Mouse (Mus musculus) retina, embryonic 14.5 days (tissue): ENCODE measurements at regions not wholly inside any gene's neighbourhood (a gene's known extent, or its start where the extent isn't known, plus 50 kb on each side); places are given as distances from the start of the nearest gene placed in this dataset.

Experiments used
- DNase-seq: peaks from one replicate; pipeline ENCODE4 v3.0.0-alpha.2; 2015; ENCODE audit warnings: low spot score

GRCm38 (mm10) chr3:61849317-61849716 is 483.6 kb upstream of the B430305J03Rik start:
- peak; percentile 5 for DNase-seq

- no peak for DNase-seq
Observed at GRCm38 (mm10) chr3:61846703-61847102, 481.0 kb upstream of the B430305J03Rik start.

GRCm38 (mm10) chr3:61839355-61840009 is 473.7 kb upstream of the B430305J03Rik start:
- peak; percentile 55 for DNase-seq

DNA sequence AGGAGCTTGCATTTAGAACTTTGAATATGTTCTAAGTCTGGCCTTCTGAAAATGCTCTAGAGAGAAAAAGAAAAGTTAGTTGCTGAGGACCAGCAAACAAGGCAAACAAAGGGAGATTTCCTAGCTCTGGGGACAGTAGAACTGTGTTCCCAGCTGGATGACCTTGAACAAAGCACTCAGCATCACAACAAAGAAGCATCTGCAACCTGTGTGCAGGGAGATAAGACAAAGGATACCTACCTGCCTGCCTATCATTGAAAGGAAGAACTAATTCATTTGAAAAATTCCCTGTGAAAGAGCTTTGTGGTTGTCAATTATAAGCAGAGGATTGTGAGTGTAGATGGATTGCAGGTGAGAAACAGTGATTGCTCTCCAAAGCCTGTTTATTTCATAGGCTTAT is 451.1 kb upstream of the B430305J03Rik start:
- no peak for DNase-seq

GRCm38 (mm10) chr3:61796021-61796420 is 430.3 kb upstream of the B430305J03Rik start:
- no peak for DNase-seq

DNA sequence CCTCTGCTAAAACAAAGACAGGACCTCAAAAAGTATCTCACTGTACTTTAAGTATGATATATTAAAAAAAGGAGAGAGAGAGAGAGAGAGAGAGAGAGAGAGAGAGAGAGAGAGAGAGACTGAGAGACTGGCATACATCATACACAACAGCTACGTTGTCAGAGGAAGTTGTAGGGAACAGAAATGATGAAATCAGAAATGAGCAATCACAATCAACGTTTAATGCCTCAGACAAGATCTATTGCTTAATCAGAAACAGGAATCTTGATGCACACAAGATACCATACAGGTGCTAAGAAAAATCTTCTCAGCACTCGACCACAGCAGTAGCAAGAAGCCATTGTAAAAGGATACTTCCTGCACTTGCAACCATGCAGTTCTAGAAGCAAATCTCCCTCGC is 424.9 kb upstream of the B430305J03Rik start:
- DNase-seq = no peak
